Mouse (Mus musculus) lung, embryonic 15.5 days (tissue): ENCODE data around the gene Dpp6. TPM values are rescaled to one million over a fixed set of nuclear protein-coding genes. Genes with fewer than 3 reads are reported as not detected.

ENCODE experiments used
- ATAC-seq: fragments of 200-750 bp; cut with Nextera tagmentation; 2 replicates; pipeline ENCODE4 v1.8.0; 2017; ENCODE audit warnings: moderate number of reproducible peaks, borderline replicate concordance; ENCODE audit not compliant: low FRiP score, low TSS enrichment; ENCODE audit errors: extremely low read depth
- H3K27ac ChIP-seq: fragments of 300-500 bp; sonication (generic); 2 replicates; pipeline ENCODE4 v1.5.1; 2015; ENCODE audit warnings: moderate library complexity, mild to moderate bottlenecking, inconsistent platforms
- H3K27me3 ChIP-seq: fragments of 300-500 bp; sonication (generic); 2 replicates; pipeline ENCODE4 v1.6.1; 2015; ENCODE audit warnings: inconsistent platforms
- H3K36me3 ChIP-seq: fragments of 300-500 bp; sonication (generic); 2 replicates; pipeline ENCODE4 v1.6.1; 2015; ENCODE audit warnings: inconsistent platforms
- H3K4me1 ChIP-seq: fragments of 300-500 bp; sonication (generic); 2 replicates; pipeline ENCODE4 v1.6.1; 2015; ENCODE audit warnings: inconsistent platforms
- H3K4me2 ChIP-seq: fragments of 300-500 bp; sonication (generic); 2 replicates; pipeline ENCODE4 v1.6.1; 2015; ENCODE audit warnings: inconsistent platforms, mild to moderate bottlenecking, moderate library complexity
- H3K4me3 ChIP-seq: fragments of 300-500 bp; sonication (generic); 2 replicates; pipeline ENCODE4 v1.5.1; 2015; ENCODE audit warnings: mild to moderate bottlenecking, inconsistent platforms
- H3K9ac ChIP-seq: fragments of 300-500 bp; sonication (generic); 2 replicates; pipeline ENCODE4 v1.6.1; 2015; ENCODE audit warnings: inconsistent platforms
- H3K9me3 ChIP-seq: fragments of 300-500 bp; sonication (generic); 2 replicates; pipeline ENCODE4 v1.6.1; 2016; ENCODE audit warnings: inconsistent platforms
- WGBS: fragments of 180-500 bp; shearing (Covaris S2); methylation state at CpG from one replicate; pipeline ENCODE4 v1.1.7; 2015; 5-methylcytosine and 5-hydroxymethylcytosine counted together
- polyA plus RNA-seq: library from polyadenylated mRNA; unstranded; fragments of >200 nt; fragmentation: Nextera tagmentation; extraction: Ambion mirVana; gene quantifications from 2 replicates; pipeline ENCODE4 v1.2.1, GENCODE M21; 2015

Dpp6 gene
- polyA plus RNA-seq, 1 experiment from 2014 or later, result 0.55 TPM

GRCm38 (mm10) chr5:27716026-27716425 lies 899.0 kb downstream of the Dpp6 start:
- no peak for ATAC-seq
- WGBS, result 70% methylated on average over 4 of the region's 4 CpGs
- H3K27me3 ChIP-seq, result no peaks in the 10 kb centered on the region

GRCm38 (mm10) chr5:27717301-27717700 lies 900.3 kb downstream of the Dpp6 start:
- no peak overlapping the region for H3K4me2 ChIP-seq
- H3K27me3 ChIP-seq, result no peaks in the 10 kb centered on the region
- no peak for ATAC-seq
- no peaks in the 10 kb centered on the region for H3K4me1 ChIP-seq
- H3K36me3 ChIP-seq, result no peaks in the 10 kb centered on the region
- no peak overlapping the region for H3K27ac ChIP-seq
- no peaks in the 10 kb centered on the region for H3K9me3 ChIP-seq
- H3K9ac ChIP-seq, result no peak overlapping the region
- H3K4me3 ChIP-seq, result no peak overlapping the region

More at GRCm38 (mm10) chr5:27716026-27716425, 899.0 kb downstream of the Dpp6 start:
- no peaks in the 10 kb centered on the region for H3K9me3 ChIP-seq
- no peaks in the 10 kb centered on the region for H3K36me3 ChIP-seq
- H3K27ac ChIP-seq, result no peak overlapping the region
- no peak overlapping the region for H3K9ac ChIP-seq
- no peaks in the 10 kb centered on the region for H3K4me1 ChIP-seq
- H3K4me2 ChIP-seq, result no peak overlapping the region
- no peak overlapping the region for H3K4me3 ChIP-seq

GRCm38 (mm10) chr5:27719311-27719710 lies 902.3 kb downstream of the Dpp6 start:
- Histone ChIP-seq H3K27ac (no peak overlapping the region), H3K4me1 (no peaks in the 10 kb centered on the region), H3K9ac (no peak overlapping the region), H3K4me3 (no peak overlapping the region), H3K9me3 (no peaks in the 10 kb centered on the region), H3K27me3 (no peaks in the 10 kb centered on the region), H3K36me3 (no peaks in the 10 kb centered on the region), H3K4me2 (no peak overlapping the region)
- ATAC-seq, result no peak
- WGBS, result 55% methylated on average over 2 of the region's 2 CpGs

- H3K27ac ChIP-seq, result no peak overlapping the region
- H3K9ac ChIP-seq, result no peak overlapping the region
- H3K27me3 ChIP-seq, result no peaks in the 10 kb centered on the region
- no peak for ATAC-seq
- H3K4me1 ChIP-seq, result no peaks in the 10 kb centered on the region
- no peaks in the 10 kb centered on the region for H3K36me3 ChIP-seq
- H3K9me3 ChIP-seq, result no peaks in the 10 kb centered on the region
- no peak overlapping the region for H3K4me2 ChIP-seq
- WGBS, result 19% methylated on average over 2 of the region's 2 CpGs
- H3K4me3 ChIP-seq, result no peak overlapping the region
These were observed 907.5 kb downstream of the Dpp6 start for GRCm38 (mm10) chr5:27724460-27724859.

GRCm38 (mm10) chr5:27730666-27731065 lies 913.7 kb downstream of the Dpp6 start:
- Histone ChIP-seq H3K4me3 (no peak overlapping the region), H3K9ac (no peak overlapping the region), H3K9me3 (no peaks in the 10 kb centered on the region), H3K27ac (no peak overlapping the region), H3K27me3 (no peaks in the 10 kb centered on the region), H3K36me3 (no peaks in the 10 kb centered on the region), H3K4me1 (no peaks in the 10 kb centered on the region), H3K4me2 (no peak overlapping the region)
- no peak for ATAC-seq
- 28% methylated on average over 5 of the region's 5 CpGs for WGBS

GRCm38 (mm10) chr5:27731392-27731791 lies 914.4 kb downstream of the Dpp6 start:
- Histone ChIP-seq H3K36me3 (no peaks in the 10 kb centered on the region), H3K4me1 (no peaks in the 10 kb centered on the region), H3K9ac (no peak overlapping the region), H3K4me3 (no peak overlapping the region), H3K27me3 (no peaks in the 10 kb centered on the region), H3K27ac (no peak overlapping the region), H3K9me3 (no peaks in the 10 kb centered on the region), H3K4me2 (no peak overlapping the region)
- no peak for ATAC-seq
- WGBS, result 57% methylated on average over 1 of the region's 1 CpGs

- 65% methylated on average over 5 of the region's 5 CpGs for WGBS
These were observed 915.4 kb downstream of the Dpp6 start for GRCm38 (mm10) chr5:27732288-27732868.

GRCm38 (mm10) chr5:27737168-27737567 lies 920.2 kb downstream of the Dpp6 start:
- H3K4me1 ChIP-seq, result no peaks in the 10 kb centered on the region
- no peak overlapping the region for H3K4me2 ChIP-seq
- no peak overlapping the region for H3K4me3 ChIP-seq
- no peak overlapping the region for H3K9ac ChIP-seq
- no peaks in the 10 kb centered on the region for H3K9me3 ChIP-seq
- peak; percentile 75 for ATAC-seq
- H3K36me3 ChIP-seq, result peaks cover 12% of the 10 kb centered on the region
- WGBS, result 10% methylated on average over 3 of the region's 3 CpGs
- no peaks in the 10 kb centered on the region for H3K27me3 ChIP-seq
- no peak overlapping the region for H3K27ac ChIP-seq

More at GRCm38 (mm10) chr5:27732288-27732868, 915.4 kb downstream of the Dpp6 start:
- Histone ChIP-seq H3K4me3 (no peak overlapping the region), H3K9me3 (no peaks in the 10 kb centered on the region), H3K4me2 (no peak overlapping the region), H3K9ac (no peak overlapping the region), H3K27me3 (no peaks in the 10 kb centered on the region), H3K36me3 (no peaks in the 10 kb centered on the region), H3K4me1 (no peaks in the 10 kb centered on the region), H3K27ac (no peak overlapping the region)
- no peak for ATAC-seq

- no peaks in the 10 kb centered on the region for H3K4me1 ChIP-seq
- H3K36me3 ChIP-seq, result peaks cover 30% of the 10 kb centered on the region
- H3K27me3 ChIP-seq, result no peaks in the 10 kb centered on the region
- no peak overlapping the region for H3K9ac ChIP-seq
- WGBS, result 81% methylated on average over 6 of the region's 6 CpGs
- H3K9me3 ChIP-seq, result no peaks in the 10 kb centered on the region
- no peak overlapping the region for H3K4me2 ChIP-seq
- ATAC-seq, result no peak
- no peak overlapping the region for H3K4me3 ChIP-seq
- H3K27ac ChIP-seq, result no peak overlapping the region
These were observed 922.2 kb downstream of the Dpp6 start for GRCm38 (mm10) chr5:27739216-27739615.

- no peak overlapping the region for H3K9ac ChIP-seq
- ATAC-seq, result no peak
- H3K36me3 ChIP-seq, result peaks cover 70% of the 10 kb centered on the region
- WGBS, result 96% methylated on average over 1 of the region's 1 CpGs
- H3K27me3 ChIP-seq, result no peaks in the 10 kb centered on the region
- no peaks in the 10 kb centered on the region for H3K9me3 ChIP-seq
- H3K27ac ChIP-seq, result no peak overlapping the region
- H3K4me2 ChIP-seq, result no peak overlapping the region
- H3K4me3 ChIP-seq, result no peak overlapping the region
- no peaks in the 10 kb centered on the region for H3K4me1 ChIP-seq
These were observed 927.9 kb downstream of the Dpp6 start for GRCm38 (mm10) chr5:27744944-27745343.

GRCm38 (mm10) chr5:27765780-27766179 lies 948.8 kb downstream of the Dpp6 start:
- no peak overlapping the region for H3K4me2 ChIP-seq
- H3K4me1 ChIP-seq, result no peaks in the 10 kb centered on the region
- WGBS, result 76% methylated on average over 4 of the region's 4 CpGs
- H3K27me3 ChIP-seq, result no peaks in the 10 kb centered on the region
- H3K4me3 ChIP-seq, result no peak overlapping the region
- peaks cover 81% of the 10 kb centered on the region for H3K36me3 ChIP-seq
- no peak overlapping the region for H3K9ac ChIP-seq
- no peaks in the 10 kb centered on the region for H3K9me3 ChIP-seq
- ATAC-seq, result no peak
- H3K27ac ChIP-seq, result no peak overlapping the region

GRCm38 (mm10) chr5:27767948-27768347 lies 950.9 kb downstream of the Dpp6 start:
- ATAC-seq, result no peak
- peaks cover 81% of the 10 kb centered on the region for H3K36me3 ChIP-seq
- 82% methylated on average over 5 of the region's 5 CpGs for WGBS

More at GRCm38 (mm10) chr5:27767948-27768347, 950.9 kb downstream of the Dpp6 start:
- Histone ChIP-seq H3K9ac (no peak overlapping the region), H3K27ac (no peak overlapping the region), H3K27me3 (no peaks in the 10 kb centered on the region), H3K4me1 (no peaks in the 10 kb centered on the region), H3K4me3 (no peak overlapping the region), H3K4me2 (no peak overlapping the region), H3K9me3 (no peaks in the 10 kb centered on the region)
